Mouse (Mus musculus): ENCODE results near the gene Eaf2. TPM values are rescaled to one million over a fixed set of nuclear protein-coding genes. Genes with fewer than 3 reads are reported as not detected.

The Eaf2 gene
- 1 to 10 TPM; 3.0 to 4.2 TPM for total RNA-seq (2023)

GRCm38 (mm10) chr16:36874583-36875275 lies at the start of gene Eaf2, which contains the start of gene Golgb1:
Gene Eaf2, minus strand, starts transcription at chr16:36875003.
Gene Golgb1, plus strand, starts transcription at chr16:36875140.

GRCm38 (mm10) chr16:36828054-36828786 lies 46.6 kb downstream of the Eaf2 start, which contains the start of gene Iqcb1:
Gene Iqcb1, plus strand, starts transcription at chr16:36828385.

GRCm38 (mm10) chr16:36784594-36785313 lies 90.0 kb downstream of the Eaf2 start, which contains the start of gene Slc15a2:
Gene Slc15a2, minus strand, starts transcription at chr16:36784962.

Other genes with a start within 250 kb of the Eaf2 start
- 10 to 100 TPM; 10.4 to 14.0 TPM for gene Cd86, start 208.9 kb downstream of the Eaf2 start, total RNA-seq (2023)
- 1 to 10 TPM; 2.9 to 3.4 TPM for gene Ildr1, start 181.0 kb downstream of the Eaf2 start, total RNA-seq (2023)
- gene Slc15a2, start 90.0 kb downstream of the Eaf2 start, total RNA-seq (2023) = 1 to 10 TPM in 1 of 2 experiments, under 1 TPM in 1; 0.32 to 7.1 TPM
- 10 to 100 TPM; 21.4 to 39.9 TPM for gene Iqcb1, start 46.6 kb downstream of the Eaf2 start, total RNA-seq (2023)
- gene Golgb1, start 137 bp upstream of the Eaf2 start, total RNA-seq (2023) = 10 to 100 TPM; 35.6 to 35.8 TPM
- 100 to 1,000 TPM; 181 to 198 TPM for gene Hcls1, start 60.0 kb upstream of the Eaf2 start, total RNA-seq (2023)
- 1 to 10 TPM in 1 of 2 experiments, not detected in 1; 1.2 TPM for gene Fbxo40, start 115.5 kb upstream of the Eaf2 start, total RNA-seq (2023)
- 1 to 10 TPM; 4.8 to 5.5 TPM for gene Polq, start 136.8 kb upstream of the Eaf2 start, total RNA-seq (2023)

All from T-cell, adult 66 days (primary cell).